Mouse (Mus musculus) 3134 (cell line): ENCODE data around the gene Sbno2.

ENCODE experiments used
- DNase-seq: peaks from one replicate; pipeline ENCODE4 v3.0.0-alpha.2; 2011; ENCODE audit warnings: low spot score; ENCODE audit not compliant: insufficient read length; ENCODE audit errors: extremely low read depth

Gene Sbno2

GRCm38 (mm10) chr10:80021320-80021641, 84.1 kb downstream of the Sbno2 start:
- DNase-seq = no peak

- DNase-seq = no peak
These were observed 84.6 kb downstream of the Sbno2 start for GRCm38 (mm10) chr10:80020603-80021319.

GRCm38 (mm10) chr10:80020191-80020590, 85.2 kb downstream of the Sbno2 start:
- no peak for DNase-seq

- no peak for DNase-seq
These were observed 85.8 kb downstream of the Sbno2 start for GRCm38 (mm10) chr10:80019471-80020131.

- peak; percentile 55 for DNase-seq
These were observed 86.6 kb downstream of the Sbno2 start for GRCm38 (mm10) chr10:80018739-80019297.

GRCm38 (mm10) chr10:80017771-80018170, 87.6 kb downstream of the Sbno2 start:
- DNase-seq = no peak

- no peak for DNase-seq
These were observed 88.0 kb downstream of the Sbno2 start for GRCm38 (mm10) chr10:80017361-80017760.

- no peak for DNase-seq
These were observed 88.4 kb downstream of the Sbno2 start for GRCm38 (mm10) chr10:80016931-80017330.

- DNase-seq = no peak
These were observed 88.9 kb downstream of the Sbno2 start, which contains the start of gene Arhgap45 for GRCm38 (mm10) chr10:80016511-80016910. Gene Arhgap45 (plus strand): TSS chr10:80016653.

GRCm38 (mm10) chr10:80015583-80015982, 89.8 kb downstream of the Sbno2 start:
- DNase-seq = no peak

- peak; percentile 62 for DNase-seq
These were observed 90.7 kb downstream of the Sbno2 start for GRCm38 (mm10) chr10:80014484-80015290.

GRCm38 (mm10) chr10:80013609-80014008, 91.8 kb downstream of the Sbno2 start:
- DNase-seq = no peak

GRCm38 (mm10) chr10:80011740-80012139, 93.6 kb downstream of the Sbno2 start:
- no peak for DNase-seq
